Mouse (Mus musculus) lung, adult 2 months (tissue): ENCODE measurements around the gene Epha3.

Experiments used
- CTCF ChIP-seq: fragments of 200-500 bp; IDR thresholded peaks from 2 replicates; pipeline ENCODE4 v1.5.1; 2011; ENCODE audit warnings: mild to moderate bottlenecking, low read length, control low read depth; ENCODE audit not compliant: insufficient read depth
- POLR2A ChIP-seq: fragments of 200-500 bp; IDR thresholded peaks from 2 replicates; pipeline ENCODE4 v1.6.1; 2011; ENCODE audit warnings: low read depth, mild to moderate bottlenecking, control low read depth, low read length, borderline replicate concordance; ENCODE audit errors: extremely low read depth

GRCm38 (mm10) chr16:63658302-63658974, 205.5 kb downstream of the Epha3 start:
- TF ChIP-seq CTCF (no peak), POLR2A (no peak)
